11 mouse cellular contexts compared by ENCODE assay signal in the genomic region with DNA sequence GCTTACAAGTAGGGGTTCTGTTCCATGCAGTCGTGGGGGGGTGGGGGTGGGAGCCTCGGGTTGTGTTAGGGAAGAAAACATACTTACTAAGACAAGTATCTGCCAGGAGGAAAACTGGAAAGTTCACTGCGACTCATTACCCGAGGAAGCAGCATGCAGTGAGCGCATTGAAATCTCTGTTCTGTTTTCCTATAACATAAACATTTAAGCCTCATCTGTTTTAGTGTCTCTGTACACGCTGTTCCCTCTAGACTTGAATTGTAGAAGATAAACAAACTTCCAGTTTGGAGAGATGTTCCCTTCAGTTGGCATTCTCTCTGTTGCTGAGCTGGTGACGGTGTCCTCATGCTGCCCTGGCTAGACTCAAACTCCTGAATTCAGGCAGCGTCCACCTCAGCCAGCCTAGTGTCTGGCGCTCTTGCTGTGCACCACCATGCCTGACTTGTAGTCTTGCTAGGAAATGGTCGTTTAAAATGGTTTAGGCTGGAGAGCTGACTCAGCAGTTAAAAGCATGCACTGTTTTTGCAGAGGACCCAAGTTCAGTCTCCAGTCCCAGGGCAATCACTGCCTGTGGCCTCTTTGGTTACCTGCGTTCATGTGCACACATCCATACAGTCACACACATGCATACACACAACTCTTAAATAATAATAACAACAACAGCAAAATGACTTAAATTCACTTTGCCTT.
DNase-seq lines count a peak whose midpoint lies in the region; ATAC-seq and TF ChIP-seq lines count a peak whose summit lies in the region.
"Had no signal": no experiment of that assay in that cellular context is flagged by ENCODE, and none has a peak within 500 bp of the region (broad histone marks: within the 10 kb centered on the region; RNA-seq: fewer than 3 reads in every experiment).

No protein-coding gene starts in this region.

- no peaks in the 10 kb centered on the region for H3K9me3 ChIP-seq in heart, embryonic 15.5 days (replicated peaks)
- no peaks in the 10 kb centered on the region for H3K9me3 ChIP-seq in heart, embryonic 10.5 days
- no peaks in the 10 kb centered on the region for H3K9me3 ChIP-seq in neural tube, embryonic 11.5 days (ENCODE audit: control insufficient read depth, low read length)
- H3K9me3 ChIP-seq in intestine, postnatal 0 days (ENCODE audit: control insufficient read depth) = no peaks in the 10 kb centered on the region
- no peaks in the 10 kb centered on the region for H3K9me3 ChIP-seq in stomach, postnatal 0 days (ENCODE audit: control insufficient read depth, low read length)
- H3K9me3 ChIP-seq: megakaryocyte, embryonic 14.5 days had no signal

- H3K36me3 ChIP-seq in heart, embryonic 15.5 days = peaks cover 8% of the 10 kb centered on the region; the same call in 1 of the 2 replicates
- peaks cover 14% of the 10 kb centered on the region; the same call in 1 of the 2 replicates for H3K36me3 ChIP-seq in heart, embryonic 10.5 days
- H3K36me3 ChIP-seq in neural tube, embryonic 11.5 days (ENCODE audit: control insufficient read depth, insufficient read depth, low read length) = no peaks in the 10 kb centered on the region
- peaks cover 34% of the 10 kb centered on the region for H3K36me3 ChIP-seq in intestine, postnatal 0 days (ENCODE audit: control insufficient read depth, insufficient read depth)
- no peaks in the 10 kb centered on the region; the same call in 1 of the 2 replicates for H3K36me3 ChIP-seq in stomach, postnatal 0 days (ENCODE audit: control insufficient read depth, insufficient read depth, low read length)

- no peak overlapping the region for H3K9ac ChIP-seq in heart, embryonic 15.5 days
- no peak overlapping the region for H3K9ac ChIP-seq in neural tube, embryonic 11.5 days (ENCODE audit: low read length)
- H3K9ac ChIP-seq in intestine, postnatal 0 days (ENCODE audit: low read depth, low read length) = no peak overlapping the region
- no peak overlapping the region for H3K9ac ChIP-seq in stomach, postnatal 0 days (ENCODE audit: low read length)

- WGBS in heart, embryonic 15.5 days = 71% methylated on average over 11 of the region's 11 CpGs
- 78% methylated on average over 11 of the region's 11 CpGs for WGBS in heart, embryonic 10.5 days
- WGBS in neural tube, embryonic 11.5 days = 79% methylated on average over 11 of the region's 11 CpGs
- WGBS in intestine, postnatal 0 days = 61% methylated on average over 11 of the region's 11 CpGs
- 43% methylated on average over 11 of the region's 11 CpGs for WGBS in stomach, postnatal 0 days

- ATAC-seq in heart, embryonic 15.5 days (replicated peaks; ENCODE audit: insufficient number of reproducible peaks, insufficient read depth, low FRiP score, low read depth) = no peak
- ATAC-seq in neural tube, embryonic 11.5 days (ENCODE audit: insufficient read depth, low FRiP score, low TSS enrichment) = no peak
- ATAC-seq in intestine, postnatal 0 days = no peak
- ATAC-seq in stomach, postnatal 0 days (ENCODE audit: low FRiP score, low TSS enrichment) = peak; percentile 61; the same call in 1 of the 2 replicates

- H3K4me2 ChIP-seq in heart, embryonic 15.5 days = no peak overlapping the region
- no peak overlapping the region for H3K4me2 ChIP-seq in neural tube, embryonic 11.5 days (ENCODE audit: low read depth)
- no peak overlapping the region for H3K4me2 ChIP-seq in intestine, postnatal 0 days (replicated peaks; ENCODE audit: low read depth)
- no peak overlapping the region for H3K4me2 ChIP-seq in stomach, postnatal 0 days (replicated peaks; ENCODE audit: low read depth)

- H3K4me1 ChIP-seq in heart, embryonic 15.5 days (replicated peaks) = peaks cover 22% of the 10 kb centered on the region
- H3K4me1 ChIP-seq in heart, embryonic 10.5 days = peaks cover 33% of the 10 kb centered on the region
- peaks cover 19% of the 10 kb centered on the region for H3K4me1 ChIP-seq in neural tube, embryonic 11.5 days (ENCODE audit: control insufficient read depth, insufficient read depth, low read length)
- H3K4me1 ChIP-seq in intestine, postnatal 0 days (replicated peaks; ENCODE audit: control insufficient read depth, insufficient read depth, low read length) = no peaks in the 10 kb centered on the region
- H3K4me1 ChIP-seq in stomach, postnatal 0 days (replicated peaks; ENCODE audit: control insufficient read depth, insufficient read depth) = 0 out of 2 replicates have a peak, but pooled peaks cover 3% of the 10 kb centered on the region
- H3K4me1 ChIP-seq: megakaryocyte, embryonic 14.5 days had no signal

- H3K4me3 ChIP-seq in heart, embryonic 15.5 days = no peak overlapping the region
- H3K4me3 ChIP-seq in heart, embryonic 10.5 days = no peak overlapping the region
- H3K4me3 ChIP-seq in neural tube, embryonic 11.5 days (ENCODE audit: low read depth, low read length) = no peak overlapping the region
- no peak overlapping the region for H3K4me3 ChIP-seq in intestine, postnatal 0 days (ENCODE audit: low read depth, low read length)
- H3K4me3 ChIP-seq in stomach, postnatal 0 days (ENCODE audit: low read depth, low read length) = no peak overlapping the region
- H3K4me3 ChIP-seq: megakaryocyte, embryonic 14.5 days had no signal

- TF ChIP-seq EP300 in stomach, postnatal 0 days (optimal IDR thresholded peaks at IDR 0.05) = no peak

- H3K27me3 ChIP-seq in heart, embryonic 15.5 days = no peaks in the 10 kb centered on the region
- peaks cover 3% of the 10 kb centered on the region for H3K27me3 ChIP-seq in heart, embryonic 10.5 days (ENCODE audit: insufficient read depth, poor library complexity, severe bottlenecking)
- H3K27me3 ChIP-seq in neural tube, embryonic 11.5 days (ENCODE audit: control insufficient read depth, insufficient read depth, low read length) = no peaks in the 10 kb centered on the region
- H3K27me3 ChIP-seq in intestine, postnatal 0 days (replicated peaks; ENCODE audit: control insufficient read depth, insufficient read depth, low read length) = no peaks in the 10 kb centered on the region
- H3K27me3 ChIP-seq in stomach, postnatal 0 days (ENCODE audit: control insufficient read depth, insufficient read depth, low read length) = no peaks in the 10 kb centered on the region
- H3K27me3 ChIP-seq: megakaryocyte, embryonic 14.5 days had no signal

- DNase-seq in heart, embryonic 10.5 days (ENCODE audit: low spot score) = no peak
- DNase-seq in neural tube, embryonic 11.5 days (ENCODE audit: low spot score) = no peak
- DNase-seq in neural tube, embryonic 10.5 days (ENCODE audit: extremely low spot score, low spot score) = no peak
- DNase-seq in stomach, postnatal 0 days (ENCODE audit: low spot score) = no peak
- DNase-seq in urinary bladder, postnatal 10 days (ENCODE audit: low spot score) = no peak
- DNase-seq in thymus, postnatal 25 days = no peak
- DNase-seq: adrenal gland, adult 2 months; kidney, postnatal 10 days had no signal

- TF ChIP-seq CTCF in intestine, postnatal 0 days (IDR thresholded peaks at IDR 0.05; ENCODE audit: low read depth) = no peak
- TF ChIP-seq CTCF in stomach, postnatal 0 days (IDR thresholded peaks at IDR 0.05; ENCODE audit: low read depth) = no peak

- 0 out of 2 replicates have a peak overlapping the region, but pooled peaks have one; percentile 58 for H3K27ac ChIP-seq in heart, embryonic 15.5 days
- no peak overlapping the region for H3K27ac ChIP-seq in heart, embryonic 10.5 days
- peak overlapping the region; percentile 50; the same call in 1 of the 2 replicates for H3K27ac ChIP-seq in neural tube, embryonic 11.5 days (ENCODE audit: low read depth, low read length)
- H3K27ac ChIP-seq in intestine, postnatal 0 days (ENCODE audit: low read depth, low read length) = 0 out of 2 replicates have a peak overlapping the region, but pooled peaks have one; percentile 46
- H3K27ac ChIP-seq in stomach, postnatal 0 days (replicated peaks) = peak overlapping the region; percentile 63
